Mouse (Mus musculus): ENCODE results near the gene Ctnnd2. TPM values are rescaled to one million over a fixed set of nuclear protein-coding genes. Genes with fewer than 3 reads are reported as not detected.
A peak's percentile ranks its signal among the peaks of the same experiment; 100 is the strongest.

The Ctnnd2 gene
- polyA plus RNA-seq, 1 experiment from 2014 or later = 0.27 TPM

DNA sequence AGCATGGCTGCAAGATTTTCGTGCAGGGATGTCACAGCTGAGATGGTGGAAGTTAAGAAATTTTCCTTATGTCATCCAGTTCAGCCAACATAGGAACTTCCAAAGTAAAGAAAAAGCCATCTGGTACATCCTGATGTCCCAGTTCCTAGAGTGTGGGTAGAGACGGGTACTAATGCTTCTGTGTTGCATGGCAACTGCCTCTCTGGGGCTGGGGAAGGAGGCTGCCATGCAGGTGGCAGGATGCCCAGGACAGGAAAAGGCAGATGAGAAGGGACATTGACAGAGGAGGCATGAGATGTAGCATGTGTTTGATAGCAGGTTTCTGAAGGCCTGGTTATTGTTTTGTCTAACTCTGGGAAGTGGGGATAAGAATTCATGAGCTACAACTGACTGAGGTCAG is 715.2 kb downstream of the Ctnnd2 start:
- TF ChIP-seq CTCF (IDR thresholded peaks at IDR 0.05) = no peak
- no peaks in the 10 kb centered on the region for H3K27me3 ChIP-seq
- ChIA-PET CTCF (no interaction called here), POLR2A (no interaction called here)
- ATAC-seq (no peak), DNase-seq (ENCODE audit: low read depth, low spot score) (no peak)
- in situ Hi-C loops (cut with MboI; ENCODE audit: low pct_unique_long_range_greater_than_20kb) = no loop called here

DNA sequence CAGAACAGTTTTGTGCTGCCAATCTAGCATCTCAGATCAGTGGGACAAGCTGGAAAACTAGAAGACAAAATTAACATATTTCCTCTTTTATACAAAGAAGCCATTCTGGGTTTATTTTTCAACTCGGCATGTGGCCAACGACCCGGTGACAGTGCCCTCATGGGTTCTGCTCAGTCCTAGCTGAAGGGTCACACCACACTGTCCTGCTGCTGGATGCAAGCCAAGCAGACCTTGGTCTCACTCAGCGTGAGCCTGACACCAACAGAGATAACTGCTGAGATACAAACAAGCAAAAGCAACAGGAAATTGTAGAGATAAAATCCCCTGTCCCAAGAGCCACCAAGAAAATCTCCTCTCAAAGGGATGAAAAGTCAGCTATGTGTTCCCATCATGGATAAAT is 719.6 kb downstream of the Ctnnd2 start:
- ChIA-PET CTCF (interaction anchor here (1.1 kb wide), 1 partner anchor 10 kb away, joined by 3 read pairs; no protein-coding TSS in a partner anchor), POLR2A (no interaction called here)
- H3K27me3 ChIP-seq = no peaks in the 10 kb centered on the region
- ATAC-seq (no peak), DNase-seq (ENCODE audit: low read depth, low spot score) (no peak)
- in situ Hi-C loops (cut with MboI; ENCODE audit: low pct_unique_long_range_greater_than_20kb) = no loop called here
- TF ChIP-seq CTCF (IDR thresholded peaks at IDR 0.05) = no peak

GRCm38 (mm10) chr15:30895063-30895462 is 722.7 kb downstream of the Ctnnd2 start:
- TF ChIP-seq CTCF (IDR thresholded peaks at IDR 0.05) = no peak
- CTCF ChIA-PET = no interaction called here
- DNase-seq (ENCODE audit: low read depth, low spot score) (no peak), ATAC-seq (no peak)
- H3K27me3 ChIP-seq = no peaks in the 10 kb centered on the region
- POLR2A ChIA-PET = no interaction called here
- in situ Hi-C loops (cut with MboI; ENCODE audit: low pct_unique_long_range_greater_than_20kb) = no loop called here

GRCm38 (mm10) chr15:30897342-30897741 is 724.9 kb downstream of the Ctnnd2 start:
- POLR2A ChIA-PET = no interaction called here
- DNase-seq (ENCODE audit: low read depth, low spot score) (no peak), ATAC-seq (no peak)
- CTCF ChIA-PET = interaction anchor here (1.0 kb wide), 1 partner anchor 9 kb away, joined by 3 read pairs; no protein-coding TSS in a partner anchor
- in situ Hi-C loops (cut with MboI; ENCODE audit: low pct_unique_long_range_greater_than_20kb) = no loop called here
- TF ChIP-seq CTCF (IDR thresholded peaks at IDR 0.05) = no peak
- H3K27me3 ChIP-seq = no peaks in the 10 kb centered on the region

DNA sequence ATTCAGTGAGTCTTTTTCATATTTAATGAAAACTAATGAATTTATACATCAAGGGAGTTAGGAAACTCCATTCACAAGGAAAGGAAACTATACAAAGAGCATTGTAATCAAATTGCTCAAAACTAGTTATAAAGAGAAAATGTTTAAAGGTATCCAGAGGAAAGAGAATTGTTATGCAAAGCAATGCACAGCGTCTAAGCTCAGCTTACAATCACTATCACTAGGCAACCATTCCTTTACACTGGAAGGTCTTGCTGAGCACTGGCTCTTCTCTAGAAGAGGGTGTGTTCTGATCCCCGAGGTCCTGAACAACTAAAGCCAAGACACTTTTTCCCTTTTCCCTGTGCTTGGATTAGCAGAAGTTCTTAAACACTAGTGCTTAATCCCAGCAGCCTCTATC is 735.6 kb downstream of the Ctnnd2 start:
- CTCF ChIA-PET = no interaction called here
- TF ChIP-seq CTCF (IDR thresholded peaks at IDR 0.05) = no peak
- ATAC-seq = no peak
- no peak for DNase-seq (ENCODE audit: low read depth, low spot score)
- in situ Hi-C loops (cut with MboI; ENCODE audit: low pct_unique_long_range_greater_than_20kb) = no loop called here
- peaks cover 3% of the 10 kb centered on the region for H3K27me3 ChIP-seq
- POLR2A ChIA-PET = no interaction called here

DNA sequence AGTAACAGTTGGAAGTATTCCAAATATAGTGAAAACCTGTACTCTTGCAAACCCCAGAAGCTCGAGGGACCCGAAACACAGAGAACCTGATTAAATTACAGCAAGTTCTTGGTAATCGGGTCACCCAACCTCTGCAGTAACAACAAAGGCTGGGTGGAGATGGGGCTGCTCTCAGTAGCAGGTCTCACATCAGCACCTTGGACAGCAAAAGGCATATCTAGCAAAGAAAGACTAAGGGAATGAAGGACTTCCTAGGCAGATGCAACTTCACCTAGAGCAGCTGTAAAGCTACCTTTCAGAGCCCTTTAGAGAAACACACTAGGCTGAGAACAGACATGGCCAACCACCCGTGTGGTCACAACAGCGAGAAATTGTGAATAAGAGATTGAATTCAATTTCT is 741.0 kb downstream of the Ctnnd2 start:
- ChIA-PET CTCF (interaction anchor here (0.7 kb wide), 1 partner anchor 12 kb away, joined by 3 read pairs; no protein-coding TSS in a partner anchor), POLR2A (no interaction called here)
- in situ Hi-C loops (cut with MboI; ENCODE audit: low pct_unique_long_range_greater_than_20kb) = no loop called here
- no peak for DNase-seq (ENCODE audit: low read depth, low spot score)
- TF ChIP-seq CTCF (IDR thresholded peaks at IDR 0.05) = no peak
- H3K27me3 ChIP-seq = no peaks in the 10 kb centered on the region
- no peak for ATAC-seq

GRCm38 (mm10) chr15:30925838-30926237 is 753.4 kb downstream of the Ctnnd2 start:
- POLR2A ChIA-PET = no interaction called here
- CTCF ChIA-PET = interaction anchor here (1.1 to 1.7 kb wide), 4 partner anchors 12 to 339 kb away, joined by 3 to 5 read pairs (median 4); no protein-coding TSS in a partner anchor
- DNase-seq (ENCODE audit: low read depth, low spot score) (no peak), ATAC-seq (no peak)
- no peak for TF ChIP-seq CTCF (IDR thresholded peaks at IDR 0.05)
- H3K27me3 ChIP-seq = no peaks in the 10 kb centered on the region
- in situ Hi-C loops (cut with MboI; ENCODE audit: low pct_unique_long_range_greater_than_20kb) = loop anchor here (5.0 to 10.0 kb wide), 3 partner anchors 226 to 509 kb away; no protein-coding TSS in a partner anchor

DNA sequence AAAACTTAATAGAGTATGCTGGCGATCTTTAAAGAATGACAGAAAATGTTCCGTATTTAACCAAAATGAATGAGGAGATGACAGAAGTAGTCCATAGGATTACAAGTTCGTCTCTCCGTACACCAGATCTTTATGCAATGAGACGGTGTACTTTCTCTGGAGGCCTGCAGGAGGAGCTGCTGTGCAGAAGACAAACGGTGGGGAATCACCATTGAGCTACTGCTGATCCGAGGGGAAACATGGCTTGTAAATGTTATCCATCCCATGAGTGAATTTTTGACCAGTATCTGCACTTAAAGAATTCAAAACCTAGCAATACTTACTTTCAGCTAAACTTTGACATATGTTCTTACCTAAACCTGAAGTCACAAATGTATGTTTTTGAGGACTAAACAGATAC is 755.2 kb downstream of the Ctnnd2 start:
- ATAC-seq (no peak), DNase-seq (ENCODE audit: low read depth, low spot score) (no peak)
- in situ Hi-C loops (cut with MboI; ENCODE audit: low pct_unique_long_range_greater_than_20kb) = loop anchor here (5.0 to 10.0 kb wide), 3 partner anchors 225 to 507 kb away; no protein-coding TSS in a partner anchor
- H3K27me3 ChIP-seq = no peaks in the 10 kb centered on the region
- ChIA-PET POLR2A (no interaction called here), CTCF (interaction anchor here (0.6 to 1.5 kb wide), 10 partner anchors 13 to 519 kb away, joined by 3 to 11 read pairs (median 4); no protein-coding TSS in a partner anchor)
- peak; percentile 72 for TF ChIP-seq CTCF (IDR thresholded peaks at IDR 0.05)

- DNase-seq (ENCODE audit: low read depth, low spot score) = no peak
- in situ Hi-C loops (cut with MboI; ENCODE audit: low pct_unique_long_range_greater_than_20kb) = no loop called here
- no peak for TF ChIP-seq CTCF (IDR thresholded peaks at IDR 0.05)
- POLR2A ChIA-PET = no interaction called here
- no peaks in the 10 kb centered on the region for H3K27me3 ChIP-seq
- CTCF ChIA-PET = no interaction called here
- ATAC-seq = no peak
These were observed 759.5 kb downstream of the Ctnnd2 start for GRCm38 (mm10) chr15:30931906-30932305.

GRCm38 (mm10) chr15:30945863-30946262 is 773.5 kb downstream of the Ctnnd2 start:
- no peak for TF ChIP-seq CTCF (IDR thresholded peaks at IDR 0.05)
- H3K27me3 ChIP-seq = peaks cover 5% of the 10 kb centered on the region
- no peak for ATAC-seq
- in situ Hi-C loops (cut with MboI; ENCODE audit: low pct_unique_long_range_greater_than_20kb) = no loop called here
- POLR2A ChIA-PET = no interaction called here
- no peak for DNase-seq (ENCODE audit: low read depth, low spot score)
- CTCF ChIA-PET = no interaction called here

DNA sequence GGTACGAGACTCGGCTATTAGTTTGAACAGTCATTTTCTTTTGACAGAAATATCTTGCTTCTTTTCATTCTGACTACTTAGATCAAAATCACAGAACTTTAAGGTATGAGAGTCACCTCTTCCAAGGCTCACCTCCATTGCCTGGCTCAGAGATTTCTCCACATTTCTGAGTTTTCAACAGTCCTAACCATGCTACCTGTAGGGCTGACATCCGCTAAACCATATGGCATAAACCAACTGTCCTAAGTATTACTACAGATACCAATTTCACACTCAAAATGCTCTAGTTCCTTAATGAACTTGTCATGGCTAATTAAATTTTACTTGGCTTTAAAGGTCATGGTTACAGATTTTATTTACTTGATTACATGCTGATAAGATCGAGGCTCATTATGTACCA is 786.1 kb downstream of the Ctnnd2 start:
- ChIA-PET POLR2A (no interaction called here), CTCF (no interaction called here)
- H3K27me3 ChIP-seq = no peaks in the 10 kb centered on the region
- TF ChIP-seq CTCF (IDR thresholded peaks at IDR 0.05) = no peak
- in situ Hi-C loops (cut with MboI; ENCODE audit: low pct_unique_long_range_greater_than_20kb) = no loop called here
- DNase-seq (ENCODE audit: low read depth, low spot score) = no peak
- ATAC-seq = no peak

Measured in Patski (cell line).